Mouse (Mus musculus) lung, postnatal 0 days (tissue): ENCODE measurements around the gene Taco1.

Source experiments
- CTCF ChIP-seq: IDR thresholded peaks from 2 replicates; pipeline ENCODE4 v1.5.1; 2016; ENCODE audit warnings: antibody characterized with exemption, mild to moderate bottlenecking
- EP300 ChIP-seq: IDR thresholded peaks from 2 replicates; pipeline ENCODE4 v1.6.1; 2016; ENCODE audit warnings: antibody characterized with exemption, mild to moderate bottlenecking, control low read depth

DNA sequence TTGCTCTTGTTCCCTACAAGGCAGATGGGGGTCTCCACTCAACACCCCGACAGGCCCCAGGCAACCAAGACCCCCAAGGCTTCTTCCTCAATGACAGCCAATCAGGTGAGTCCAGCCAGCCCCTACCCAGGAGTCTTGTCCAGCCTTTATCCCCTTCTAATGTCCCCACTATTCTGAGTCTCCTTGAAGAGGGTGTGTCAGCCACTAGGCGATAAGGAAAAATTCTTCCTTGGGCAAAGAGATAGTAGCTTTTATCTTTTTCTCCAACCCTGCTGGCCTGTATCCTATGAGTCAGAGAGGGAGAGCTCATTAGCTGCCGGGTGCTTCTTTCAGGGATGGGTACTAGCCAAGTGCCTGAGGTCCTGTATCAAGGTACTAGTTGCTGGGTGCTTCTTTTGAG, 40.1 kb upstream of the Taco1 start:
- TF ChIP-seq CTCF (no peak), EP300 (no peak)
